ENCODE assay signal across 8 mouse cellular contexts in genomic region chr17:43016371-43017331, GRCm38 (mm10). TPM values are rescaled to one million over a fixed set of nuclear protein-coding genes. Genes with fewer than 3 reads are reported as not detected.
DNase-seq lines count a peak whose midpoint lies in the region; ATAC-seq and TF ChIP-seq lines count a peak whose summit lies in the region.

Tnfrsf21 (plus strand) TSS chr17:43016555.

- no peaks in the 10 kb centered on the region for H3K27me3 ChIP-seq in embryonic facial prominence, embryonic 14.5 days (replicated peaks; ENCODE audit: control insufficient read depth, insufficient read depth, low read length)
- no peaks in the 10 kb centered on the region for H3K27me3 ChIP-seq in kidney, adult 2 months (replicated peaks; ENCODE audit: control insufficient read depth, insufficient read depth, low read length)
- H3K27me3 ChIP-seq in limb, embryonic 11.5 days (ENCODE audit: control insufficient read depth, insufficient read depth, low read length) = no peaks in the 10 kb centered on the region
- H3K27me3 ChIP-seq in midbrain, embryonic 13.5 days = no peaks in the 10 kb centered on the region
- 0 out of 2 replicates have a peak, but pooled peaks cover 3% of the 10 kb centered on the region for H3K27me3 ChIP-seq in small intestine, adult 2 months (ENCODE audit: control insufficient read depth, insufficient read depth, low read length)

- peak within 1 kb of the TSS; percentile 81 for H3K9ac ChIP-seq in embryonic facial prominence, embryonic 14.5 days (ENCODE audit: low read depth, low read length)
- peak within 1 kb of the TSS; percentile 90 for H3K9ac ChIP-seq in limb, embryonic 11.5 days (ENCODE audit: low read length)
- peak within 1 kb of the TSS; percentile 97 for H3K9ac ChIP-seq in midbrain, embryonic 13.5 days (replicated peaks)

- peak within 1 kb of the TSS; percentile 95 for H3K27ac ChIP-seq in bone marrow, adult 2 months (ENCODE audit: control insufficient read depth, insufficient read depth, low read depth, low read length, poor library complexity)
- peak within 1 kb of the TSS; percentile 76 for H3K27ac ChIP-seq in embryonic facial prominence, embryonic 14.5 days (replicated peaks; ENCODE audit: low read depth, low read length)
- H3K27ac ChIP-seq in kidney, adult 2 months (ENCODE audit: insufficient read depth, low read depth, low read length) = peak within 1 kb of the TSS; percentile 93
- 0 out of 2 replicates have a peak within 1 kb of the TSS, but pooled peaks have one; percentile 30 for H3K27ac ChIP-seq in limb, embryonic 11.5 days (replicated peaks; ENCODE audit: low read depth, low read length)
- peak within 1 kb of the TSS; percentile 93 for H3K27ac ChIP-seq in midbrain, embryonic 13.5 days
- no peak within 1 kb of the TSS for H3K27ac ChIP-seq in small intestine, adult 2 months (ENCODE audit: insufficient read depth, low read depth, low read length)

- peaks cover 4% of the 10 kb centered on the region; the same call in 1 of the 2 replicates for H3K4me1 ChIP-seq in bone marrow, adult 2 months (ENCODE audit: control insufficient read depth, insufficient read depth, low read length)
- 0 out of 2 replicates have a peak, but pooled peaks cover 3% of the 10 kb centered on the region for H3K4me1 ChIP-seq in embryonic facial prominence, embryonic 14.5 days (ENCODE audit: control insufficient read depth, insufficient read depth, low read length)
- peaks cover 16% of the 10 kb centered on the region for H3K4me1 ChIP-seq in kidney, adult 2 months (ENCODE audit: control insufficient read depth, insufficient read depth, low read length)
- 0 out of 2 replicates have a peak, but pooled peaks cover 2% of the 10 kb centered on the region for H3K4me1 ChIP-seq in limb, embryonic 11.5 days (ENCODE audit: control insufficient read depth, insufficient read depth, low read length)
- peaks cover 20% of the 10 kb centered on the region for H3K4me1 ChIP-seq in midbrain, embryonic 13.5 days (replicated peaks)
- H3K4me1 ChIP-seq in small intestine, adult 2 months (ENCODE audit: control insufficient read depth, insufficient read depth, insufficient read length, low read length) = no peaks in the 10 kb centered on the region; the same call in 1 of the 2 replicates

- H3K36me3 ChIP-seq in embryonic facial prominence, embryonic 14.5 days (ENCODE audit: control insufficient read depth, insufficient read depth, low read length) = no peaks in the 10 kb centered on the region
- peaks cover 1% of the 10 kb centered on the region; the same call in 1 of the 2 replicates for H3K36me3 ChIP-seq in kidney, adult 2 months (ENCODE audit: control insufficient read depth, insufficient read depth, low read length)
- H3K36me3 ChIP-seq in limb, embryonic 11.5 days (ENCODE audit: control insufficient read depth, insufficient read depth, low read length) = no peaks in the 10 kb centered on the region
- 0 out of 2 replicates have a peak, but pooled peaks cover 5% of the 10 kb centered on the region for H3K36me3 ChIP-seq in midbrain, embryonic 13.5 days
- H3K36me3 ChIP-seq in small intestine, adult 2 months (ENCODE audit: control insufficient read depth, insufficient read depth, low read length) = no peaks in the 10 kb centered on the region

- peak; percentile 88 for TF ChIP-seq POLR2A in bone marrow, adult 2 months (IDR thresholded peaks at IDR 0.05; ENCODE audit: borderline replicate concordance, control insufficient read depth, low read depth, low read length)
- peak; percentile 94 for TF ChIP-seq POLR2A in kidney, adult 2 months (IDR thresholded peaks at IDR 0.05; ENCODE audit: low read depth, low read length)
- TF ChIP-seq POLR2A in small intestine, adult 2 months (IDR thresholded peaks at IDR 0.05; ENCODE audit: low read depth, low read length) = peak; percentile 58; the same call in 1 of the 2 replicates

- H3K9me3 ChIP-seq in embryonic facial prominence, embryonic 14.5 days (ENCODE audit: control insufficient read depth, low read length) = no peaks in the 10 kb centered on the region
- H3K9me3 ChIP-seq in limb, embryonic 11.5 days (ENCODE audit: control insufficient read depth, low read length) = no peaks in the 10 kb centered on the region
- H3K9me3 ChIP-seq in midbrain, embryonic 13.5 days = no peaks in the 10 kb centered on the region

- ATAC-seq in embryonic facial prominence, embryonic 14.5 days (ENCODE audit: low read depth) = peak; percentile 96
- ATAC-seq in limb, embryonic 11.5 days (ENCODE audit: insufficient number of reproducible peaks, low FRiP score, low TSS enrichment, low read depth) = peak; percentile 91
- peak; percentile 95 for ATAC-seq in midbrain, embryonic 13.5 days

- H3K4me3 ChIP-seq in bone marrow, adult 2 months (replicated peaks; ENCODE audit: control insufficient read depth, low read depth, low read length) = peak within 1 kb of the TSS; percentile 82
- peak within 1 kb of the TSS; percentile 80 for H3K4me3 ChIP-seq in embryonic facial prominence, embryonic 14.5 days (ENCODE audit: low read depth, low read length)
- peak within 1 kb of the TSS; percentile 94 for H3K4me3 ChIP-seq in kidney, adult 2 months (ENCODE audit: insufficient read depth, low read depth, low read length)
- peak within 1 kb of the TSS; percentile 78 for H3K4me3 ChIP-seq in limb, embryonic 11.5 days (ENCODE audit: low read depth, low read length)
- H3K4me3 ChIP-seq in midbrain, embryonic 13.5 days (replicated peaks) = peak within 1 kb of the TSS; percentile 81
- peak within 1 kb of the TSS; percentile 73 for H3K4me3 ChIP-seq in small intestine, adult 2 months (ENCODE audit: low read depth, low read length)

- peak; percentile 76 for TF ChIP-seq CTCF in bone marrow, adult 2 months (IDR thresholded peaks at IDR 0.05; ENCODE audit: control insufficient read depth, insufficient read depth, low read length)
- TF ChIP-seq CTCF in kidney, adult 2 months (conservative IDR thresholded peaks at IDR 0.05; ENCODE audit: insufficient read depth, insufficient read length, low read depth, low read length) = peak; percentile 87
- TF ChIP-seq CTCF in small intestine, adult 2 months (IDR thresholded peaks at IDR 0.05; ENCODE audit: extremely low read depth, insufficient read length, insufficient replicate concordance, low read depth, low read length) = peak; percentile 84; the same call in 1 of the 2 replicates

- peak; percentile 96 for DNase-seq in embryonic facial prominence, embryonic 14.5 days (ENCODE audit: low spot score)
- DNase-seq in heart, adult 18-20 months = peak; percentile 94 to 95
- peak; percentile 96 for DNase-seq in kidney, adult 2 months
- DNase-seq in limb, embryonic 11.5 days (ENCODE audit: low spot score) = peak; percentile 94
- DNase-seq in MN1 (ENCODE audit: low spot score) = no peak

- H3K4me2 ChIP-seq in embryonic facial prominence, embryonic 14.5 days (ENCODE audit: low read depth, low read length) = peak within 1 kb of the TSS; percentile 94
- peak within 1 kb of the TSS; percentile 95 for H3K4me2 ChIP-seq in limb, embryonic 11.5 days (ENCODE audit: low read depth, severe bottlenecking)
- peak within 1 kb of the TSS; percentile 62 for H3K4me2 ChIP-seq in midbrain, embryonic 13.5 days (replicated peaks)

- WGBS in bone marrow, adult 2 months = under 1% methylated on average over 80 of the region's 80 CpGs
- under 1% methylated on average over 33 of the region's 80 CpGs for WGBS in embryonic facial prominence, embryonic 14.5 days
- WGBS in kidney, adult 2 months = under 1% methylated on average over 80 of the region's 80 CpGs
- under 1% methylated on average over 74 of the region's 80 CpGs for WGBS in limb, embryonic 11.5 days
- WGBS in midbrain, embryonic 13.5 days = under 1% methylated on average over 79 of the region's 80 CpGs
- 1% methylated on average over 80 of the region's 80 CpGs for WGBS in small intestine, adult 2 months

RNA-seq across cellular contexts. Expression of gene Tnfrsf21, which starts in this region (rescaled TPM):
- 7.2 and 18.6 TPM in 2 replicates for polyA plus RNA-seq in bone marrow, adult 2 months (2011; ENCODE audit: insufficient read depth, insufficient read length, low replicate concordance, missing spikeins)
- 26.0 and 29.3 TPM in 2 replicates for polyA plus RNA-seq in embryonic facial prominence, embryonic 14.5 days (2014; fragmentation: Nextera tagmentation; extraction: Ambion mirVana)
- 10 to 100 TPM; 13.6 to 14.9 TPM for total RNA-seq in heart, adult 18-20 months (2021)
- 178 and 213 TPM in 2 replicates for polyA plus RNA-seq in kidney, adult 2 months (2012; rRNA removed)
- polyA plus RNA-seq in limb, embryonic 11.5 days (2014; fragmentation: Nextera tagmentation; extraction: Ambion mirVana) = 15.6 and 16.6 TPM in 2 replicates
- 45.6 and 46.1 TPM in 2 replicates for polyA plus RNA-seq in midbrain, embryonic 13.5 days (2015; fragmentation: Nextera tagmentation; extraction: Ambion mirVana)
- 28.5 and 29.1 TPM in 2 replicates for polyA plus RNA-seq in small intestine, adult 2 months (2012; rRNA removed)
